Mouse (Mus musculus) right cerebral cortex, postnatal 4 days (tissue): ENCODE results near the gene Arl5a.
A peak's percentile ranks its signal among the peaks of the same experiment; 100 is the strongest.

Experiments used
- DNase-seq: peaks from one replicate; pipeline ENCODE4 v3.0.0-alpha.2; 2022

Arl5a gene

DNA sequence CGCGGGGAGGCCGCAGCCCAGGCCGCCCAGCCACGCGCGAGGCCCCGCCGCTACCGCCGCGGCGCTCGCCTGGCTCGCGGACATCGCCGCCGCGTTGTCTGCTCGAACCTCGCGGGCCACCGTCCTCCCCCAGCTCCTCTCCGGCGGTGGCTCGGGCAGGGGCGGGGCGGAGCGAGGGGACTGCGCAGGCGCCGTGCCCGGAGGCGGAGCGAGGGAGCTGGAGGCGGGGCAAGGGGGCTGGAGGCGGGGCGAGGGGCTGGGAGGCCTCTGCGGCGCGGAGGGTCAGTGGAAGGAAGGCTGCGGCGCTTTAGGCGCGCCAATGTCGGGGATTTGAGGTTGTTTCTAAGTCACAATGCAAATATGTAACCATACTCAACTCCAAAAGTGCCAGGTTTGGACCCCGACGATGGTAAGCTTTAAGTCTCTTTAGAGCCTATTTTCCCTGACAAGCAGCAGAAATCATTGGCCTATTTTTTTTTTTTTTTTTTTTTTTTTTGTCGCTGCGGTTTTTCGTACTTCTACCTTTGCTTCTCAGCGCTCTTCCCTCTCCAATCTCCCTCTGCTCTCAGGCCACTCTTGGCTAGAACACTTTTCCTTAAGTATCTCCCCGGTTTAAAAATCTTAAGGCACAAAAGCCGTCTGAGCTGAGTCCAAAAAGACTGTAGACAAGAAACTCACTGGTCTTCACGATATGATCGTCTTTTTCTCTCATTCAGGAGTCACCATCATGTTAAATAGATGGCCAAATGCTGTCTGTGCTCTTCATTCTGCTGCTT, at the start of gene Arl5a:
Arl5a (minus strand) TSS at position 155 of the 776 bp plus-strand sequence.
- DNase-seq = peak; percentile 99

- DNase-seq = no peak
Observed at GRCm38 (mm10) chr2:52471545-52472291, 47.0 kb upstream of the Arl5a start.

GRCm38 (mm10) chr2:52470044-52470560, 45.4 kb upstream of the Arl5a start:
- no peak for DNase-seq

- DNase-seq = no peak
Observed at GRCm38 (mm10) chr2:52467629-52468028, 42.9 kb upstream of the Arl5a start.

- DNase-seq = no peak
Observed at GRCm38 (mm10) chr2:52461206-52461967, 36.7 kb upstream of the Arl5a start.

- DNase-seq = no peak
Observed at GRCm38 (mm10) chr2:52455606-52456479, 31.1 kb upstream of the Arl5a start.

DNA sequence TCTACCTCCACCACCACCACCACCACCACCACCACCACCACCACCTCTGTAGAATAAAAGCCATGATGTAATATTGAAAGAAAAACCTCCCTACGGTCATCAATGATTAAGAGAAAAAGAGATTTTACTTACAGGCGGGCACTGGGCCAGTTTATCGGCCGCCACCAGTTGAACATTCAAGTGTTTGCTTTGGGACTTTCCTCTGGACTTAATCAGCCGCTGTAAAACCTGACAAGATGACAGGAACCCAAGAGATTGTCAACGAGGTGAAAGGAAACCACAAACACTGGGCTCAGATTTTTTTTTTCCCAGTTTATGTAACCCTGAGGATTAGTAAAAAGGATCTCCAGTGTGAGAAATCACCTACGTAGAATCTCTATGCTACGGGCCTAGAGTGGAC, 25.1 kb upstream of the Arl5a start:
- no peak for DNase-seq

DNA sequence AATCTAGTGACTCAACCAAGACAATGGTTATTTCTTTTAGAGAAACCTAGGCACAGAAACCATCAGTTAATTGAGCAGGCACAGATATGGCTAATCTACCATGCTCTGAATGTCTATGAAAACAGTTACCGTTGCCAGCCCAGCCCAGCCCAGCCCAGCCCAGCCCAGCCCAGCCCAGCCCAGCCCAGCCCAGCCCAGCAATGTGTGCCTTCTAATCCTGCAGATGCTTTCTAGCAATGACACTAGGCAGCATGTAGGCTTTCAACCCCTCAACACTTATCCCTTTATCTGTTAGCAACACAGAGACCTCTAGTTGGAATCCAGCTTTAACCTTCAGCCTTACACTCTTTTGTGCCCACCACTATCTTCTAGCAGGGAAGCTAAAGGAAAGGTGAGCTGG, 24.2 kb upstream of the Arl5a start:
- DNase-seq = no peak

DNA sequence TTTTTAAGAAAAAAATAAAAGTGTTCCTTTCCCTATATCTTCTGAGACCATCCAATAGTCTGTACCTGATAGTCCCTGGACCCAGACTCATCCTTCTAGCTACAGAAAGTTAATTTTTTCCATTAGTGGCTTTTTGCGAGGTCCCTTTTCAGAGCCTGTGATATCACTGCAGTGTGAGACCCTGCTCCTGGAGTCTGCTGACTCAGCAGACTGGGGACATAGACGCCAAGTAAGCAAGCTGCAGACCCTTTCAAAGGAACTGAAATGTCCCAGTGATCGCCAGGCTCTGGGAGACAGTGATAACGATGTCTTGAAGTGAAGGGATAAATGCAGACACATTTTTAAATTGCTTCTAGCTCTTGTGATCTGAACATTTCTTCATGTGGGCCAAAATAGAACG, 21.9 kb upstream of the Arl5a start:
- DNase-seq = no peak

DNA sequence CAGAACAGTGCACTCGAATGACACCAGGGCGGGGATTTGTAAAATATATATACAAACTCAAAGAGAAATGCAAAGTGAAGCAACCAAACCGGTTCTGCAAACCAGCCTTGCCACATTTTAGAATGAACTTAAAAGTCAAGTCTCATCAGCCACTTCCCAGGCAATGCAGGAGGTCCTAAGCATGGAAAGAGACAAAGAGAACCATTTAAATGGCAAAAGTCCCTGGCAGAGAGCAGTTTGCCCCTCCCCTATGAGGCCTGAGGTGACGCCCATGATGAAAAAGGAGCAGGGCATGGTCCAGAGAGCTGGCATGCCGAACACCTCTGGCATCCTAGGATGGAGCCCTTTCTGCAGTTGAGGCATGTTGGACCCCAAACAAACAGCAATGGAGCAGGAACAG, 17.4 kb upstream of the Arl5a start:
- no peak for DNase-seq

- DNase-seq = no peak
Observed at GRCm38 (mm10) chr2:52440420-52441015, 15.8 kb upstream of the Arl5a start.

GRCm38 (mm10) chr2:52438437-52438836, 13.7 kb upstream of the Arl5a start:
- no peak for DNase-seq

DNA sequence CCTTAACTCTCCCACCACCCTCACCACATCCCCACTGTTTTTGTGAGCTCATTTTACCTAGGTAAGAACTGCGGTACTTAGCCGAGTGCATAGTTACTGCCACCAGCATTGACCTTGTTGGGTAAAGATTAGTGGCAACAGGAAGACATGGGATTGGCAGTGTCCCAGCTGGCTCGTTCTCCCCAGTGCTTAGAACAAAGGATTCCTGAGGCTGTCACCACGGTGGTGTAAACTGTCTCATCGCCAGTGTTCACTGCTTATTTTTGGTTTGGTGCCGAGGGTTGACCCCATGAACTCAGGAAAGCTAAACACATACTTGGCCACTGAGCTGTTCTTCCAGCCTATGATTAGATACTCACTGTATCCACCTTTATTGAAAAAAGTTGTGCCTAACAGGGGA, 13.3 kb upstream of the Arl5a start:
- DNase-seq = peak; percentile 17

DNA sequence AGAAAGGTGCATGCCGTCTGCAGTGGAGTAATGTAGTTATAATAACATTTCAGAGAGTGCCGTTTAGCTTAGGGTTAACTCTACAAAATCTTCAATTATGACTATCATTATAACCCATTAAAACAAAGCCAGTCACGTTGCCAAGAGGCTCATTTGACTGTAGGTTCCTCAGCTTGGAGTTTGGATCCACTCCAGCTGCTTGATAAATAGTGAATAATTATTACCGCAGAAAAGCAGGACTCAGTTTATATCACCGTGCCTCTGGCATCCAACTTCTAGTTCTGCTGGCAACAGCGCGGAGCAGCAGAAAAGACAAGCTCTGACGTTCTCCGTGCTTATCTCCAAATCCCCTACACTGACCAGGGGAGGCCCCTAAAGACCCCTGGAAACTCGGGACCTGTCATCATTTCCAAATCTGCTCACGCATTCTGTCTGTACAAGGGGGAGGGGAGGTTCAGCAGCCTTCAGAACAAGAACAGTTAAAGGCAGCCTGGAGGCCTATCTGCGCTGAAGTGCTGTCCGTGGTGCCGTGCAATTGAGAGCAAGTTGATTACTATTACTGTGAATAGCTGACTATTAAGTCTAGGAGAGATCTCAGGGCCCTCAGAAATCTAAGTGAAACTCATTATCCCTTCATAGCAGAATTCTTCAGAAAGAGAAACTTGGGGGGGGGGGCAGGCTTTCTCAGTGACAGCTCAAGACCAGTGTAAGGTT, 11.4 kb upstream of the Arl5a start:
- no peak for DNase-seq

GRCm38 (mm10) chr2:52433365-52433764, 8.7 kb upstream of the Arl5a start:
- DNase-seq = no peak

GRCm38 (mm10) chr2:52427383-52427782, 2.7 kb upstream of the Arl5a start:
- no peak for DNase-seq

DNA sequence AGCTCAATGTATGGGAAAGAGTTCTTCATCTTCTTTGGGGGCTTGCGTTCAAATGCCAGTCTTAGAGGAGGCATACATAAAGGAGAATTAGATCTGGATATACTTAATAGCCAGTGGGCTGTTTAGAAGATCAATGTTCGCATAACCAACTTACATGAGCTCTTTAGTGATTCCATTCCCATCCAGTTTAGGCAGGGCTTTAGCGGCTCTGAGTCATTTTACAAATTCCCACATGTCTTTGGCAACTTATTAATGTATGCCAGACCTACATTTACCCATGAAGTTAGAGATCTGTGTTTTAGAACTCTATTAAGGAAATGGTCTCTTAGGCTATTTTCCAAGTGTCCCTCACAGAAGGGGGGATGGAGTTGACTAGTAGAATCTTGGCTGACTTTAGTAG, 1.3 kb upstream of the Arl5a start:
- no peak for DNase-seq

DNA sequence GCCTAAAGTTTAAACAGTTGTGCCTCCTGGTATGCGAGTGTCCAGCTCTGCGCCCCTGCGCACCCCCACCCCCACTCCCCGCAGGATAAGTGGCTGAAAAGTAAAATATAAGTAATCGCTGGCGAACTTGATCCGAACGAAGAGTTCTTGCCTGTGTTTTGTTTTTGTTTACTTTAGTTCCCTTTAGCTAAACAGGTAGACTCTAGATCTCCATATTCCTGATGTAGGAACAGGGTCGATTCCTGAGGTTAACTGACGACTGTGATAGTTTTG, 758 bp upstream of the Arl5a start:
- no peak for DNase-seq

- DNase-seq = peak; percentile 59
Observed at GRCm38 (mm10) chr2:52424248-52424728, 413 bp downstream of the Arl5a start.

DNA sequence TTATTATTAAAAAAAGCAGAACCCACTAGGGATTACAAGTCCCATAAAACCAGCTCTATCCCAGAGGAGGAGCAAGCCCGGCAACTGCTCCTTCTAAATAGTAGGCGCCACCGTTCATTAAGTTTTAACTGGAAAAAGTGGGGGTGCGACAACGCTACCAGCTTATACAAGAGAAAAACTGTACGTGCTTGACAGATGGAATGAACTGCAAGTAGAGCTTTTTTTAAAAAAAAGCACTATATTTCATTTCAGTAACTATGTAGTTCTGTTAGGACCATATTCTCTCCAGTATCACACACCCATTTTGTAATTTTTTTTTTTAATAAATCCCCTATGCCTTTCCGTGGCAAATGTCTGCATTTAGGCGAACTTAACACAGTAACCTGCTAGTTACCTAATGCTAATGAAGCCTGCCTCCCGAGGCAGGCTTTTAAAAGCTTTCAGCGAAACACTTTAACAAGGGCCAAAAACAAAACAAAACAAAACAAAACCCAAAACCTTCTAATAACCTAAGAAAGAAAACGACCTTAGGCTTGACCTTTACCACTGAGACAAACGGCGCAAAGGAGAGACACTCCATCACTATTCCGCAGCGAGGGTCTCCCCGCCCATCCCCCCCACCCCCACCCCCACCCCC, 972 bp downstream of the Arl5a start:
- DNase-seq = no peak
